Mouse (Mus musculus) skeletal muscle tissue, postnatal 0 days (tissue): ENCODE data around the gene Cnn2. TPM values are rescaled to one million over a fixed set of nuclear protein-coding genes. Genes with fewer than 3 reads are reported as not detected.

Experiments used
- polyA plus RNA-seq: library from polyadenylated mRNA; unstranded; fragments of >200 nt; fragmentation: Nextera tagmentation; extraction: Ambion mirVana; gene quantifications from 2 replicates; pipeline ENCODE4 v1.2.1, GENCODE M21; 2015

Cnn2 gene
- polyA plus RNA-seq: 44.5 and 55.3 TPM in 2 replicates

DNA sequence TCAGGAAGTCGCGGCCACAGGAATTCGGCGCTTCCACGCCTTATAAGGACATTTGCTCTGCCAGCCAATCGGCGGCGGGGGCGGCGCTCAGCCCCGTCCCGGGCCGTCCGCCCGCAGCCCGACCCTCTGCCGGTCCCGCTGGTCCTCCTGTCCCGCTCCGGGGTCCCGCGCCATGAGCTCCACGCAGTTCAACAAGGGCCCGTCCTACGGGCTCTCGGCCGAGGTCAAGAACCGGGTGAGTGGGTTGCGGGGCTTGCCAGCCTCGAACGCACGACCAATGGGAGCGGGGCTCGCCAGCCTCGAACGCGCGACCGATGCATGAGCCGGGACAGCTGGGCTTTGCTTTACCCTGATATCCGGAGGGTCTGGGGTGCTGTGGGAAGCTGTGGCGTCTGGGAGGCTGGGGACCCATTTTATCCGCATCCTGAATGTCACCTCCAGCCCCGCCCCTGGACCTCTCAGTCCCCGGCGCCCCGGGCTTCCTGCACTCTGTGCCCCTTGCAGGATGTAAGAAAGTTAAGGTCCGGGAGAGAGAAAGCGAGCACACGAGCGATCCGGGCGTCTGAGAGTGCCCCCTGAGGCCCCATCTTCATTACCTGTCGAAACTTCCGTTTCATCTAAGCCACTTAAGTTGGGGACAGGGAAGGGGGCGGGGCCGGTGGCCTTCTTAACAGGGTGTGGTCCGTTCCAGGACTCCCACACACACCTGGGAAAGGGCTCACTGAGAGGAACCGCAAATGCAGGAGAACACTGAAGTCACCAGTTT lies at the start of gene Cnn2:
TSS of gene Cnn2 (plus strand) at position 79 of the 766 bp plus-strand sequence.

DNA sequence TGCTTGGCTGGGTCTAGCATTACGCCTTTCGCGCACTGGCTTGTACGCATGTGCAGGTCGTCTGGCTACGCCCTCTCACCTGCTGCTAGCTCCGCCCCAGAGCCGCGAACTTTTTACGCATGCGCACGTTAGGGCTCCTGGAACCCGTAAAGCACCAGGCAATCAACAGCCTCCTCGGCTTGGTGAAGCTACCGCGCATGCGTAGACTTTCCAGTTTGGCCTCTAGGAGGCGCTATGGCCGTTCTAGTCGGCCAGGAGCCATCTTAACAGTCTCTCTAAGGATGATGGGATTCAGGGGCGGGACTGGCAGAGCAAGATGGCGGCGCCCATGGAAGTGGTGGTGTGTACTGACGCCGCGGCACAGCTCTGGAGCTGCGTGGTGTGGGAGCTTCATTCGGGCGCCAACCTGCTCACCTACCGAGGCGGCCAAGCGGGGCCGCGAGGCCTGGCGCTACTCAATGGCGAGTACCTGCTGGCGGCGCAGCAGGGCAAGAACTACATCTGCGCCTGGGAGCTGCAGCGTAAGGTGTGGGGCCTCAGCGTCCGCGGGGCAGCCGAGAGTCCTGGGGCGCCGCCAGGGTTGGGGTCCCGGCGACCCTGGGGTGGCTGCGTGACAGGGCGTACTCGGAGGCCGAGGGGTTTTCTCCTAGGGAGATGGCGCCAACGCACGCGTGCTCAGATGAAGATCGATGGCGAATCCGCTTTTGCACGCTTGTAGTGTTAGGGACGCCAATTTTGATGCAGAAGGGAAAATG lies 28.4 kb upstream of the Cnn2 start, which contains the start of gene Wdr18:
TSS of gene Wdr18 (plus strand) at position 306 of the 755 bp plus-strand sequence.

DNA sequence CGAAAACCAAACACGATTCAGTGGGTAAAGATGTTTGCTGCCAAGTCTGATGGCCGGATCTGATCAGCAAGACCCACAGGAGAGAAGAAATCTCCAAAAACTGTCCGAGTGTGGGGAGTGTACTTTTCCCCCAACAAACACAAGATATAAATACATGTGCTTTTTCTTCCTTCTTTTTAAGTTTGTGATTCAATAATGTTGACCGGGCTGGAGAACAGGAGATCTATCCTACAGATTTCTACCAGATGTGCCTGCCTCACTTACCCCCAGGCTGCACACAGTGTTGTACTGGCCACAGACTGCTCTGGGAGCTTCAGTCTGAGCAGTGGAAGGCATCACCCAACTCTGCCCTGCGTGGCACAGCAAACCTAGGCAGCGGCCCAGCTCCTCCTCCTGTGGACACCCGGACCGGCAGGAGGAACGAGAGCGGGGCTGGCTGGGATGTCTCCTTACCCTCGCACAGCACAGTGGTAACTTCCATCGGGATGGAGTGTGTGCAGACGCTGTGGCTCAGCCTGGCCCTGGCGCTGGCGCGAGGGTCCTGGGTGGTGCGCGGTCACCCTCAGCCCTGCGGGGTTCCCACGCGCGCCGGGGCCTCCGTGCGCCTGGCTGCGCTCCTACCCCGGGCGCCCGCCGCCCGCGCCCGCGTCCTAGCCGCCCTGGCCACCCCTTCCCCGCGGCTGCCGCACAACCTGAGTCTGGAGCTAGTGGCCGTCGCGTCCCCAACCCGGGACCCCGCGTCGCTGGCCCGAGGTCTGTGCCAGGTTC lies 17.8 kb upstream of the Cnn2 start, which contains the start of gene Grin3b:
TSS of gene Grin3b (plus strand) at position 301 of the 768 bp plus-strand sequence.

DNA sequence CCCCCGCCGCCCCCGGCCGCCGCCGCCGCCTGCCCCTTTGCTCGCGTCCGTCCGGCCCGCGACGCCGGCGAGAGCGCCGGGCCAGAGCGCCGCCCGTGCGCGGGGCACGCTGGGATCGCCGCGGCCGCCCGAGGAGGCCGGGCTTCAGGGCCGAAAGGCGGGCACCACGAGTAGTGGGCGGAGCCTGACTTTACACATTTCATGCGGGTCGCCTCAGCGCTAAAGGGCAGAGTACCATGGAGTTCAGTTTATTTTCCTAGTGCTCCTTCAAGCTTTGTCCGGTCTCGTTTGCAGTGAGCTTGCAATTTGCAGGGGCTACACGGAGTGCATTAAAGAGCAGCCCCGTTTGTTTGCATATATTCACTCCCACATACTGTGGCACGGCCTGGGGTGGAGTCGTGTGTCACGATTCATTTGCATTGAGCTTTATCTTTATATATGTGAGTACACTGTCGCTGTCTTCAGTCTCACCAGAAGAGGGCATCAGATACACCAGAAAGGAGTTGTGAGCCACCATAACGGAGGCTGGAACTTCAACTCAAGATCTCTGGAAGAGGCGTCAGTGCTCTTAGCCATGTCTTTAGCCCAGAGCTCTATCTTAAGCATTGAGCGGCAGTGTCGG lies 4.1 kb upstream of the Cnn2 start, which contains the start of gene Tmem259:
TSS of gene Tmem259 (minus strand) at position 136 of the 622 bp plus-strand sequence.

DNA sequence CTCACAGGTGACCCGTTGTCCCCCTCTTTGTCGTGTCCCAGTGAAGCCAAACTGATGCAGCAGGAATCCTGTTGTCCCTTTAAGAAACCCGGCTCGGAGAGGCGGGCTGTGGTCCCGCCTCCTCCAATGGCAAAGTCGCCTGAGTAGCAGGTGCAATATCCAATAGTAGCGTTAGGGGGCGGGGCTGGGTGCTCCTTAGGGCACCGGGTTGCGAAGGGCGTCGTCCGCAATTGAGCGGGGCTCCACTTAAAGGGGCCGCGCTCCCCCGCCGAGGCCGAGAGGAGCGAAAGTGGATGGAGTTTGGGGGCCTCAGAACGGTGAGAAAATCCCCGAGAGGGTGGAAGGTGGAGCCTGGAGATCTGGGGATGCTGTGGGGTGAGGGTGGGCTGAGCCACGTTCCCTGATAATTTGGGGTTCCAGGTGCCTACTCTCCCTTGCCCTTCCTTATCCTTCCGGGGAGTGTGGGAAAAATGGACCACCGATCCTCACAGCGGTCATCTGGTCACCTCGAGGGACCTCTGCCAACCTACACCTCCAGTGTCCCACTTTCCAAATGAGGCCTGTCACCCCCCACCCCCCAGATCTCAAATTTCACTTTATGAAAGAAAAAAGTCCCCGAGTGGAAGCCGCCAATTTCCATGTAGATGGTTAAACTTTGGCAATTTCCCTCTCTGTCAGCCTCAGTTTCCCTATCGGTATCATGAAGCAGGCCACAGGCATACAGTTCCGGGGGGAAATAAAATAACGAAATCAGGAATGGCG lies 8.1 kb downstream of the Cnn2 start, which contains the start of gene Abca7:
TSS of gene Abca7 (plus strand) at position 223 of the 762 bp plus-strand sequence.

DNA sequence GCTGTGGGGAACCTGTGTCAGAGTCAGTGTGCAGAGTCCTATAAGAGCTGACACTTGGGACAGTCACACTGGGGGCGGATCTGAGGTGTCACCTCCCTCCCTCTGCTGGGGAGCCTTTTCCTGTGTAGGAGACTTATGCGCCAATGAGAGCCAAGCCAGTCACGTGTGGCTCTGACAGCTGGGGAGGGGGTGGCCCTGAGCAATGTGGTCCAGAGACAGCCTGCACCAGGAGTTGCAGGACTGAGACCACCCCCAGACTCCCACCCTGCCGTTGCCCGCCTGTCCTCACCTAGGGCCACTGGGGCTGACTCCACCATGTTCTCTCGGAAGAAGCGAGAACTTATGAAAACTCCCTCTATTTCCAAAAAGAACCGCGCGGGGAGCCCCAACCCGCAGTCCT lies 28.1 kb downstream of the Cnn2 start, which contains the start of gene Arhgap45:
TSS of gene Arhgap45 (plus strand) at position 143 of the 400 bp plus-strand sequence.

DNA sequence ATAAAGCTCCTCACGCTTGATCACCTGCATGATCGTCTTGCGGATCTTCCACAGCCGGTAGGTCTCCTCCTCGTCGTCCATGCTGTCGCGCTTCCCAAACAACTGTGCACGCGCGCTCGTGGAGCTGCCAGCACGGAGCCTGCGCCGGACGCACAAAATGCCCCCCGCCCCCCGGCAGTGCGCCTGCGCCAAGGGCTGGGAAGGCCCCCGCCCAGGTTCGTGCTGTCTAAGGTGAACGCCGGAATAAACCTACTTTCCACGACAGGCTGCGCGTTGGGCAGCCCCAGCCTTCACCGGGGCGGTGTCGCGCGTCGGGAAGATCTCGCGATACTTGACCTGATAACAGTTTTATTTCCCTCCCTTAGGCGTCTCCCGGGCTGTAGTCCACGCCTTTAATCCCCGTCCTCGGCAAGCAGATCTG lies 51.2 kb downstream of the Cnn2 start, which contains the start of gene Polr2e:
TSS of gene Polr2e (minus strand) at position 237 of the 421 bp plus-strand sequence.

Other genes with a start within 250 kb of the Cnn2 start
- 22.6 and 26.4 TPM in 2 replicates for gene Polrmt, start 242.0 kb upstream of the Cnn2 start, polyA plus RNA-seq
- gene Fgf22, start 233.5 kb upstream of the Cnn2 start, polyA plus RNA-seq: 0.14 and 0.51 TPM in 2 replicates
- 58.3 and 61.0 TPM in 2 replicates for gene Rnf126, start 221.6 kb upstream of the Cnn2 start, polyA plus RNA-seq
- gene Fstl3, start 211.3 kb upstream of the Cnn2 start, polyA plus RNA-seq: 3.3 and 3.8 TPM in 2 replicates
- not detected in 2 replicates for gene Prss57, start 197.6 kb upstream of the Cnn2 start, polyA plus RNA-seq
- gene Palm, start 195.0 kb upstream of the Cnn2 start, polyA plus RNA-seq: 22.3 and 27.1 TPM in 2 replicates
- gene Misp, start 167.6 kb upstream of the Cnn2 start, polyA plus RNA-seq: not detected in 2 replicates
- gene Ptbp1, start 134.2 kb upstream of the Cnn2 start, polyA plus RNA-seq: 49.8 and 68.7 TPM in 2 replicates
- gene Prtn3, start 114.1 kb upstream of the Cnn2 start, polyA plus RNA-seq: 0.76 and 0.79 TPM in 2 replicates
- 1.9 TPM in 2 replicates for gene Plppr3, start 114.0 kb upstream of the Cnn2 start, polyA plus RNA-seq
- gene Elane, start 102.3 kb upstream of the Cnn2 start, polyA plus RNA-seq: 0.24 and 1.7 TPM in 2 replicates
- gene Cfd, start 97.7 kb upstream of the Cnn2 start, polyA plus RNA-seq: 53.1 and 1,890 TPM in 2 replicates
- 22.4 and 23.7 TPM in 2 replicates for gene Med16, start 79.7 kb upstream of the Cnn2 start, polyA plus RNA-seq
- 15.9 TPM in 1 of 2 replicates, not detected in the other for gene Gm26602, start 77.7 kb upstream of the Cnn2 start, polyA plus RNA-seq
- 0.36 and 0.54 TPM in 2 replicates for gene Kiss1r, start 71.6 kb upstream of the Cnn2 start, polyA plus RNA-seq
- 89.9 and 90.5 TPM in 2 replicates for gene R3hdm4, start 67.4 kb upstream of the Cnn2 start, polyA plus RNA-seq
- 0.69 and 2.1 TPM in 2 replicates for gene Arid3a, start 61.5 kb upstream of the Cnn2 start, polyA plus RNA-seq
- gene Wdr18, start 28.4 kb upstream of the Cnn2 start, polyA plus RNA-seq: 55.1 and 61.1 TPM in 2 replicates
- gene Grin3b, start 17.9 kb upstream of the Cnn2 start, polyA plus RNA-seq: 0.32 and 0.43 TPM in 2 replicates
- 23.1 and 23.6 TPM in 2 replicates for gene Tmem259, start 4.3 kb upstream of the Cnn2 start, polyA plus RNA-seq
- 1.5 TPM in 2 replicates for gene Abca7, start 7.9 kb downstream of the Cnn2 start, polyA plus RNA-seq
- gene Arhgap45, start 28.1 kb downstream of the Cnn2 start, polyA plus RNA-seq: 2.7 and 4.2 TPM in 2 replicates
- 132 and 134 TPM in 2 replicates for gene Polr2e, start 51.2 kb downstream of the Cnn2 start, polyA plus RNA-seq
- 705 and 782 TPM in 2 replicates for gene Gpx4, start 58.6 kb downstream of the Cnn2 start, polyA plus RNA-seq
- gene Sbno2, start 117.0 kb downstream of the Cnn2 start, polyA plus RNA-seq: 4.7 and 5.6 TPM in 2 replicates
- 13.9 and 16.6 TPM in 2 replicates for gene Stk11, start 127.2 kb downstream of the Cnn2 start, polyA plus RNA-seq
- 1,084 and 1,218 TPM in 2 replicates for gene Atp5d, start 150.0 kb downstream of the Cnn2 start, polyA plus RNA-seq
- gene Cbarp, start 152.3 kb downstream of the Cnn2 start, polyA plus RNA-seq: 0.37 and 0.73 TPM in 2 replicates
- 6.1 and 8.5 TPM in 2 replicates for gene Midn, start 159.7 kb downstream of the Cnn2 start, polyA plus RNA-seq
- gene Cirbp, start 177.4 kb downstream of the Cnn2 start, polyA plus RNA-seq: 202 and 207 TPM in 2 replicates
- gene 1600002K03Rik, start 184.4 kb downstream of the Cnn2 start, polyA plus RNA-seq: 4.9 and 6.3 TPM in 2 replicates
- 3.7 and 4.3 TPM in 2 replicates for gene Efna2, start 190.9 kb downstream of the Cnn2 start, polyA plus RNA-seq
- 44.5 and 52.6 TPM in 2 replicates for gene Mum1, start 237.8 kb downstream of the Cnn2 start, polyA plus RNA-seq